Mouse (Mus musculus) cerebellum, adult 11 months (tissue): Measurements from ENCODE around the gene Pde2a.
"Not testable (repeated sequence)": the region's sequence is repeated elsewhere in the genome, so short reads cannot be mapped to it uniquely, and the experiment has no call there.

Experiments
- DNase-seq: peaks from one replicate; pipeline ENCODE4 v3.0.0; 2022

Pde2a gene

DNA sequence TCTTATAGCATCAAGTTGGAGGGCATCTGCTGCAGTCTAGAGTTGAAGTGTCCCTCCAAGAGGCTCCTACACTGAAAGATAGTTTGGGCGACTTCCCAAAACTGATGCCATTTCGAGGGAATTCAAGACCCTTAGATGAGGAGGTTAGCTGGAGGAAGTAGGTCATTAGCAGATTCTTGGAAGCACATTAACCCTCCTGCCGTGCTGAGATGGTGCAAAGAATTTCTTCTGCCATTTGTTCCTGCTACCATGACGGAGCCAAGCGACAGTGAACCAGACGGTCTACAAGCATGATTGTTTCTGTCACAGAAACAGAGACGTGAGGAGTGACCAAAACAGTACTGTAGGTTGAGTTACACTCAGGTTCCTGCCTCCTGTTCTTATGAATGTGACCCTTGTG, 105.0 kb downstream of the Pde2a start:
- no peak for DNase-seq

DNA sequence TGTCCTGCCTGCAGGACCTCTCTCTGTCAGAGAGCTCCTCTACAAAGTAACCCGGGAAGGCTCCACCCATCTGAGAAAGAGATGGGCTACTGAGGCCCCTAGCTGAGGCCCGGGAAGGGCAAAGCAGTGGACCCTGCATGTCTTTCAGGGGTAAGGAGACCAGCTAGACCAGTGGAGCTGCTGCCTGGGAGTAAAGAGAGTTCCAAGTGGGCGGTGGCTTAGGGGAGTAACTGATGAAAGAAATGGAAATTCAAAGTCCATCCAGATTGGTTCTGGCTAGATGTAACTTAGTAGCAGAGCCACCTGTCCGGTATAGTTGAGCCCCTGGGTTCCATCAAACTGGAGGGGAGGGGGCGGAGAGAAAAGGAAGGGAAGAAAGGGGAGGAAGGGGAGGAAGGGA, 112.9 kb downstream of the Pde2a start:
- no peak for DNase-seq

DNA sequence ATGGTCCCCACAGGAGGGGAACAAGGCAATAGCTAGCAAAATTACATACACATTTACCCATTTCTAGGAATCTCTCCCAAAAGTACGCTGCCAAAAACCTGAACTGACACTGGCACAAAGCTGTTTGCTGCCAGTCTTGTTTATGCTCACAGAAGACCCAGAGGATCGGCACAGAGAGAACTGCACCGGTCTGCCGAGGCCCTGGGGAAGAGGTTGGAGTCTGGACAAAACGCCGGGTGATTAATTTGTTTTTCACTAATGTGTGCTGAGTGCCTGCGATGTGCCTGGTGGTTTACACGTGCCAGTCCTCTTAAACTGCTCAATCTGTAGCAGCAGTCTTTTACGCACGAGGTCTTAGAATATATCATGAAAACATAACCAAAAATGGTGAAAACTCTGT, 113.6 kb downstream of the Pde2a start:
- no peak for DNase-seq

DNA sequence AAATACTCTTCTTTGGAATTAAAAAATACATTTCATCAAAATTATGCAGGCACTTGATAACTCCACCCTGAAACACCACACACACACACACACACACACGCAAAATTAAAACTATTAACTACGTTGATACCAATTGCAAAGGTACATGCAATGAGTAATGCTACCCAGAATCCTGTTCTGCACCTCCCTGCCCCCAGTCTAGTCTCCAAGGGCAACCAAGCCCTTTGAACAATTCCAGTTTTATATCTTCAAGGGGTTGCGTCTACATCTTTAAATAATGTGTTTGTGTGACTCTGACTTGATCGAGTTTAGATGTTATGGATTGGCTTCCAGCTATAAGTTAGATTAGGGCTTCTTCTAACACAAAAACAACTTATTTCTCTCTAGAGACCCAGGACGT, 114.0 kb downstream of the Pde2a start:
- no peak for DNase-seq

DNA sequence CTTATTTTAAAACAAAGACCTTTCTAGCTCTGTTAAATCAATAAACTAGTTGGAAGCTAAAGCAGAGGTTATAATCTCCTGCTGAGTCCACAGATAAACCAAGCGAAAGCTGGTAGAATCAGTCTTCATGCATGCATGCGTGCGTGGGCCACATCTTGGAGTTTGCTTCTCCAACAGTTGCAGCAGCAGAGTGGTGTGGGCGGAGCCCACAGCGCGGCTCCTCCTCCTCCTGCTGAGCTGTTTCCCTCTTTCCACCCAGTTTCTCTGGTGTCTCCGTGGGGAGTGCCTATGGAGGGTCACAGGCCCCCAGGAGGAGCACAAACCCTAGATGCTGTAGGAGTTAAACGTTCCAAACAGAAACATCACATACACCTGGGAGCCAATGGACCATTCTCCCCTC, 116.0 kb downstream of the Pde2a start:
- no peak for DNase-seq

DNA sequence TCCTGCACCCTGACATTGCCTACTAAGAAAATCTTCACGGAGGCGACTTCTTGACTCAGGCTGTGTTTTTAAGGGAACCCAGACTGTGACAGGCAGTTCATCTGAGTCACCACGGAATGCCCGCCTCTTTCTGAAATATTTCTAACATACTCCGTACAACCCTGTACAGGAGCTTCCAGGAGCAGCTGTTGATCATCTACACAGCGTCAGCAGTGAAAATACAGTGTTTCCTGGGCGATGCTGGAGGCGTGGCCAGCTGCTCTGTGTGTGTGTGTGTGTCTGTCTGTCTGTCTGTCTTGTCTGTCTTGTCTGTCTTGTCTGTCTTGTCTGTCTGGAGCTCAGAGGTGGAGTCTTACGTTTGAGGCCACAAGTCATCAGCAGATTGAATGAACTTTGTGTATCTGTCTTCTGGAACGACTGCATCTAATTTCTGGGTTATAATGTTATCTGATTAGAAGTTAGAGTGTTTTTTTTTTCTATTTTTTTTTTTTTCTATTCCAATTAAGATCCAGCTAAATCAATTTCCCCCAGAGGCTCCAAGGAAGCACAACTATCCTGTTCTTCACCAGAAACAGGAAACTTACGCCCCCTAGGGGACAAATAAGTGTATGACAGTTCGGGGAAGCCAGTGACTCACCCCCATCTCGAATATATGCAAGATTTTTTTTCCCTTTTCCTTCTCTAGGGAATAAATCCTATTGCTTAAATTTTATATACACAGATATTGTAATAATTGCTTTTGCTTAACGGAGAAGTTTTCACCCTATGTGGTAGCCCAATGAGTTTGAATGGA, 116.8 kb downstream of the Pde2a start:
- DNase-seq = peak; percentile 16

DNA sequence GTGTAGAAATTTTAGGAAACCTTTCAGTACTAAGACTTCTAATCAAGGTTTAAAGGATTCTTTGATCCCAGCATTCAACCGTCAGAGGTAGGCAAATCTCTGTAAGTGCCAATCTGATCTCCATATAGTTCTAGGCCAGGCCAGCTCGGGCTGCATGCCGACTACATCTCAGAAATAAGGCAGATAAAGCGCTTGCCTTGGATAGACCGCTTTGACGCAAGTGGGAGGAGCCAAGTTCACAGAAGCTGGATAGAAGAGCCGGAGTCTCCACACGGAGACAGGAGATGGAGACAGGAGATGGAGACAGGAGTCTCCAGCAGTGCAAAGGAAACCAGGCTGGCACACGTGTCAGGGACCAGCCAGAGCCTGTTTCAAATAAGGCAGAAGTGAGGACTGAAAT, 118.3 kb downstream of the Pde2a start:
- no peak for DNase-seq

DNA sequence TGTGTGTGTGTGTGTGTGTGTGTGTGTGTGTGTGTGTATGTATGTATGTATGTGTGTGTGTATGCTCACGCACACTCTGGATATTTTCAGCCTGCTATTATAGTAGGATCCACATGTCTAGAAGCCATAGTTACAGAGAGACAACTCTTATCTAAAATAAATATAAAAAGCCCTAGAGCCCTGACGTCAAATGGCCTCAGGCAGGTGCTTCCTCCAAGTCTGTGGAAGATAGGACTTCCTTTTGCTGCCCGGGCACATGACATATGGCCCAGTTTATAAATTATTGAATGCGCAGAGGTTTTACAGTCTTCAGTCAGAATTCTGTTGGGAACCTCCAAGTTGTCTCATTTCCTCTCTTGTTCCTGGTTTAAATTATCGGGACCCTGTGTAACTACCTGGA, 119.2 kb downstream of the Pde2a start:
- DNase-seq = no peak

DNA sequence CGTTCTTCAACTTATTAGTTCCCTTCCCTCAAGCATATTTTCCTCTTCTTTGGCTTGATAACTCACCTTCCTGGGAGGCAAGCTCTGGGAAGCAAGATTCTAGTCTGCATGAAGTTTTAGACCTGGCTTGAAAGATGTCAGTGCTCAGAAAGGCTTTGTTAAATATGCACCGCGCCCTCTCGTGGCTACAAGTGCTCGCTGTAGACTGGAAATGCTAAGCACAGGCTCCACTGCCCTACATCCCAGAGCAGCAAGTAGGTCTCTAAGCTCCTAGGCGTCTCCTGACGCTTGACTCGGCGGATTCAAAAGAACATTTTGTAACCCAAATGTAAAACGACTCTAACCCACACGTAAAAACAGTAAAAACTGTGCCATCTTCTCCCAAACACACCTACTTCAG, 119.6 kb downstream of the Pde2a start:
- peak; percentile 45 for DNase-seq

DNA sequence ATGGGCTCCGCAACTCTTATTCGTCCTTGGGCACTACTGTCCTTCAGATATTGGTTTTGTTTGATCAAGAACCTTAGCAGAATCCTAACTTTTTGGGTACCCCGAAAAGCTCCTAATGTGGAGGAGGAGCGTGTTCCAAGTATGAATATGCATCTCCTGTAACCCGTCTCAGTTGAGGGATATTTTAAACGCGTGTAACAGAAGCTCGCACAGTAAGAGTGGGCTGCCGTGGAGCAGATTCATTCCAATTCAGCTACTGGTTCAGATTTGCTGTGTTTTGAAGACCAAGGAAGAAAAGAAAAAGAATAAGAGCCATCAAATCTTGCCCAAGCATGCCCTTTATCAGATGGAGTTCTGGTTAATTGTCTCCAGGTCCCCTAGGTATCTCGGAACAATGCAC, 120.2 kb downstream of the Pde2a start:
- DNase-seq = no peak

DNA sequence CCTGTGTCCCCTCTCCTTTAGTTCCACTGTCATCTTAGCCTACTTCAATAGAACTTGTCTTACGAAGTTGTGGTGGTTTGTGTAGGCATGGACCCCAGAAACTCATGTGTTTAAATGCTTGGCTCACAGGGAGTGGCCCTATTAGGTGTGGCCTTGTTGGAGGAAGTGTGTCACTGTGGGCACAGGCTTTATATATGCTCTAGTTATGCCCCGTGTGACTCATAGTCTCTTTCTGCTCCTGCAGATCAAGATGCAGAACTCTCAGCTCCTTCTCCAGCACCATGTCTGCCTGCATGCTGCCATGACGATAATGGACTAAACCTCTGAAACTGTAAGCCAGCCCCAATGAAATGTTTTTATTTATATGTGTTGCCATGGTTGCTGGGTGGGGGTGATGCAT, 126.2 kb downstream of the Pde2a start:
- no peak for DNase-seq

DNA sequence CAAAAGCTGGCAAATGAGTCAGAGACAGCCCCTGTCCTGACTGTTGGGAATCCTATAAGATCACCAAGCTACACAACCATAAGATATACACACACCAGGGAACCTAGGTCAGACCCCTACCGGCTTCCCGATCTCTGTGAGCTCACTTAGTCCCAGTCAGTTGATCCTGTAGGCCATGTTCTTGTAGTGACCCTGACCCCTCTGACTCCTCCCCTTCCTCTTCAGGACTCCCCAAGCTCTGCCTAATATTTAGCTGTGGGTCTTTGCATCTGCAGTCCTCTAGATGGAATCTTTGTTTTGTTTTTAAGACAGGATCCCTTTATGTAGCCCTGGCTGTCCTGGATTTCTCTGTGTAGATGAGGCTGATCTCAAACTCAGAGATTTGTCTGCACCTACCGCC, 127.8 kb downstream of the Pde2a start:
- no peak for DNase-seq

DNA sequence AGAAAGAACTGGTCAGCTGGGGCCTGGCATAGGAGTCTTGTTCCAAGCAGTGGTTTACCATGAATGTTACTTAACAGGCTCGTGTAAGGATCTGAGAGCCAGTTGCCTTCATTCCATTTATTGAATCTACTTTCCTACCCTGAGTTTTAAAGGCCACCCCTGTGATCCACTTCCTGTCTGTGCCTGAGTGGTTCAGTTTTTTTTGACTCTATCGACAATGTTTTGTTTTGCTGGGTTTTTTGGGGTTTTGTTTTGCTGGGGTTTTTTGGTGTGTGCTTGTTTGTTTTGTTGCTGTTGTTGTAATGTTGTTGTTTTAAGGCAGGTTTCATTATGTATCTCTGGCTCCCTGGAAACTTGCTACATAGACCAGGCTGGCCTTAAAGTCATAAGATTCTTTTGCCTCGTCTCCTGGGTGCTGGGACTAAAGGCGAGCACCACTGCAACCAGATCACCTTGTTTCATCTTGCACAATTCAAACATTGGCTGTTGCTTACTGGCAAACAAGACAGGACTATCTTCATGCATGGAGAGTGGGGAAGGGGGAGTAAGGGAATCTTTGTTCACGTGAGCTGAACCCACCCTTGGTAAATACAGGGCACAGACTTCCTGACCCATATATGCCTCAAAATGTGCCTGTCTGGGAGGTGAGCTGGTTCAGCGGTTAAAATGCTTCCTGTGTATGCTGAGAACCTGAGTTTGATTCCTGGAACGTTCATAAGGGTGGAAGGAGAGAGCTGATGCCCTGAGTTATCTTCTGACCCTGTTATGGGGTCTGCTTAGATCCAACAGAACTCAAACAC, 129.4 kb downstream of the Pde2a start:
- DNase-seq = no peak

DNA sequence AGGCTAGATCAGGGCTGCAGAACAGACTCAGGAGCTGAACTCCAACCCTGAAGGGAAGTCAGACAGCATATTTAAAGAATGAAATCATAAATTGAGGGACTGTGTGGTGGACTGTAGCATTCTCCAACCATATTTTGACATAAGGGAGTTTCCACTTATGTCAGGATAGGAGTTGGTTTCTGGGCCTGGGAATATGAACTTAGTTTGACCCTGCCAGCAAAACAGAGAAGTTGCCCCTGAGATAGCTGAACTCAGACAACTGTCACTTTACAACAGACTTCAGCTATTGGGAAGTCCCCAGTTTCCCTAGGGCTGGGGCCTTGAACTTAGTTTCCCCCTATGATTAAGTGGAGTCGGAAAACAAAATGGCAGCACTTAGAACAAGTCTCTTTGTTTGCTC, 130.0 kb downstream of the Pde2a start:
- DNase-seq = no peak

DNA sequence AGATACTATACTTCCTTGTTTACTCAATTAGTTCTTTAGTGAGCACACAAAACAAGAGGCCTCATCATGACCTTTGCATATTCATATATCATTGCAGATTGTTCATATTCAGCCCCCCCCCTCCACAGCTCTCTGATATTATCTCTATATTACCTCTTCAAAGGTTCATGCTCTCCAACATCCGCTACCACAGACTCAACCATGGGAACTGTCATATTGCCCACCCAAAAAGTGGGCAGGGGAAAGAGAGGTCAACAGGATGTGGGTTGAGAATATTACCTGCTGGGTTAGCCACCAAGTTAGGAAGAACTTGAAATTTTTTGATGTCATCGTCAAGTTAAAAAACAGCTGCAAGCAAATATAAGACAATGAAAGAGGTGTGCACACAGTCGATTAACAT, 134.0 kb downstream of the Pde2a start:
- not testable (repeated sequence) for DNase-seq

DNA sequence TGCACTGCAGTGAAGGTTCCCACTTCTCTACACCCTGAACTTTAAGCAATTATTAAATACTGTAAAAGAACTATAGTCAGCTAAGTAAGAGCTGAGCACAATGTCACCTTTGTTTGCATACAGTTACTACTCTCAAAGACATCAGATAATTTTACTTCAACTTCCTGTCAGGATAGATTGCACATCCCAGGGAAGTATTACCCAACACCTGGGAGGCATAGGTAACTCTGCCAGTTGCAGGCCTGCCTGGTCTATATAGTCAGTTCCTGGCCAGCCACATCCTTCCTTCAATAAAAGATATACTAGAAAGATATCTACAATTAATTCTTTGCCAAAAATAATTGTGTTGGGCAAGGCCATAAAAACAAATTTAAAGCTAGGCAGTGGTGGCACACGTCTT, 135.9 kb downstream of the Pde2a start:
- DNase-seq = no peak

DNA sequence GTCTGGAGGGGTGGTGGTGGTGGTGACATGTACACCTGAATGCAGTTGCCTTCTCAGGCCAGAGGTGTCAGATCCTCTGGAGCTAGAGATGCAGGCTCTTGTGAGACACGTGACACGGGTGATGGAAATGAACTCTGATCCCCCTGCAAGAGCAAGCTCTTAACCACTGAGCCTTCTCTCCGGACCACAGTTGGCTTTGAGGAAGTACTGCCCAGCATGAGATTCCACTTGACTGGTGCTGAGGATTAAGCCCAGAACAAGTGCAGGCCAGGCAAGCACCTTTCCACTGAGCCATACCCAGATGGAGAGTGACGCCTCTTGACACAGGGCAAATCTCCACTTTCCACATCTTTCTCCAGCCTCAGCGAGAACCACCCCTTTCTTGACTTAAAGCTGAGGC, 137.9 kb downstream of the Pde2a start:
- DNase-seq = not testable (repeated sequence)
